Mouse (Mus musculus): ENCODE measurements around the gene Lrmp. TPM values are rescaled to one million over a fixed set of nuclear protein-coding genes. Genes with fewer than 3 reads are reported as not detected.
A peak's percentile ranks its signal among the peaks of the same experiment; 100 is the strongest.

The Lrmp gene
- polyA plus RNA-seq, 1 experiment from 2014 or later = 3.6 TPM

- Histone ChIP-seq H3K4me2 (replicated peaks) (peak overlapping the region; percentile 56), H3K9me3 (no peaks in the 10 kb centered on the region), H3K27me3 (0 out of 2 replicates have a peak, but pooled peaks cover 3% of the 10 kb centered on the region), H3K9ac (no peak overlapping the region), H3K36me3 (no peaks in the 10 kb centered on the region), H3K4me1 (0 out of 2 replicates have a peak, but pooled peaks cover 6% of the 10 kb centered on the region), H3K27ac (no peak overlapping the region), H3K4me3 (peak overlapping the region; percentile 30)
- WGBS = 66% methylated on average over 27 of the region's 27 CpGs
- ATAC-seq (ENCODE audit: low FRiP score, low read depth) = no peak; the same call in 1 of the 2 replicates
Measured at GRCm38 (mm10) chr6:145187093-145188088, 71.9 kb downstream of the Lrmp start.

GRCm38 (mm10) chr6:145193038-145193437 lies 77.6 kb downstream of the Lrmp start:
- 0 out of 2 replicates have a peak, but pooled peaks cover 3% of the 10 kb centered on the region for H3K27me3 ChIP-seq
- H3K4me2 ChIP-seq (replicated peaks) = no peak overlapping the region
- no peaks in the 10 kb centered on the region for H3K9me3 ChIP-seq
- no peak for ATAC-seq (ENCODE audit: low FRiP score, low read depth)
- no peak overlapping the region for H3K4me3 ChIP-seq
- H3K9ac ChIP-seq = no peak overlapping the region
- H3K4me1 ChIP-seq = 0 out of 2 replicates have a peak, but pooled peaks cover 6% of the 10 kb centered on the region
- H3K36me3 ChIP-seq = no peaks in the 10 kb centered on the region
- H3K27ac ChIP-seq = no peak overlapping the region
- 85% methylated on average over 3 of the region's 3 CpGs for WGBS

GRCm38 (mm10) chr6:145193446-145193845 lies 78.0 kb downstream of the Lrmp start:
- H3K4me2 ChIP-seq (replicated peaks) = no peak overlapping the region
- no peaks in the 10 kb centered on the region for H3K27me3 ChIP-seq
- no peaks in the 10 kb centered on the region for H3K9me3 ChIP-seq
- 0 out of 2 replicates have a peak, but pooled peaks cover 2% of the 10 kb centered on the region for H3K4me1 ChIP-seq
- no peak for ATAC-seq (ENCODE audit: low FRiP score, low read depth)
- no peak overlapping the region for H3K27ac ChIP-seq
- H3K9ac ChIP-seq = no peak overlapping the region
- 84% methylated on average over 11 of the region's 11 CpGs for WGBS
- no peak overlapping the region for H3K4me3 ChIP-seq
- H3K36me3 ChIP-seq = no peaks in the 10 kb centered on the region

GRCm38 (mm10) chr6:145197949-145198686 lies 82.7 kb downstream of the Lrmp start:
- Histone ChIP-seq H3K4me2 (replicated peaks) (no peak overlapping the region), H3K9ac (no peak overlapping the region), H3K27ac (no peak overlapping the region), H3K9me3 (no peaks in the 10 kb centered on the region), H3K36me3 (no peaks in the 10 kb centered on the region), H3K4me3 (no peak overlapping the region), H3K4me1 (peaks cover 8% of the 10 kb centered on the region; the same call in 1 of the 2 replicates), H3K27me3 (no peaks in the 10 kb centered on the region)
- WGBS = 94% methylated on average over 8 of the region's 8 CpGs
- ATAC-seq (ENCODE audit: low FRiP score, low read depth) = no peak

GRCm38 (mm10) chr6:145202432-145203125 lies 87.1 kb downstream of the Lrmp start:
- Histone ChIP-seq H3K36me3 (no peaks in the 10 kb centered on the region), H3K4me3 (no peak overlapping the region), H3K9me3 (no peaks in the 10 kb centered on the region), H3K27ac (no peak overlapping the region), H3K9ac (no peak overlapping the region), H3K4me1 (peaks cover 8% of the 10 kb centered on the region; the same call in 1 of the 2 replicates), H3K4me2 (replicated peaks) (no peak overlapping the region), H3K27me3 (no peaks in the 10 kb centered on the region)
- WGBS = 82% methylated on average over 13 of the region's 13 CpGs
- no peak for ATAC-seq (ENCODE audit: low FRiP score, low read depth)

- WGBS = 87% methylated on average over 6 of the region's 6 CpGs
- Histone ChIP-seq H3K27me3 (no peaks in the 10 kb centered on the region), H3K9me3 (no peaks in the 10 kb centered on the region), H3K9ac (no peak overlapping the region), H3K4me3 (no peak overlapping the region), H3K27ac (no peak overlapping the region), H3K36me3 (no peaks in the 10 kb centered on the region), H3K4me1 (peaks cover 7% of the 10 kb centered on the region; the same call in 1 of the 2 replicates), H3K4me2 (replicated peaks) (no peak overlapping the region)
- ATAC-seq (ENCODE audit: low FRiP score, low read depth) = no peak
Measured at GRCm38 (mm10) chr6:145204440-145204839, 89.0 kb downstream of the Lrmp start.

- H3K4me1 ChIP-seq = peaks cover 2% of the 10 kb centered on the region
- H3K27ac ChIP-seq = no peak overlapping the region
- no peak overlapping the region for H3K9ac ChIP-seq
- no peaks in the 10 kb centered on the region for H3K36me3 ChIP-seq
- H3K4me2 ChIP-seq (replicated peaks) = no peak overlapping the region
- no peak for ATAC-seq (ENCODE audit: low FRiP score, low read depth)
- H3K9me3 ChIP-seq = no peaks in the 10 kb centered on the region
- WGBS = 67% methylated on average over 10 of the region's 10 CpGs
- H3K4me3 ChIP-seq = no peak overlapping the region
- H3K27me3 ChIP-seq = no peaks in the 10 kb centered on the region
Measured at GRCm38 (mm10) chr6:145205142-145205541, 89.7 kb downstream of the Lrmp start.

- 37% methylated on average over 8 of the region's 8 CpGs for WGBS
Measured at GRCm38 (mm10) chr6:145210056-145210680, 94.7 kb downstream of the Lrmp start.

GRCm38 (mm10) chr6:145210816-145211338 lies 95.4 kb downstream of the Lrmp start, which contains the start of the genes Casc1 and Etfrf1:
Casc1 (minus strand) TSS chr6:145211005.
Etfrf1 (plus strand) TSS chr6:145211134.
- H3K4me1 ChIP-seq = peaks cover 14% of the 10 kb centered on the region
- peak within 1 kb of the TSS; percentile 88 for H3K9ac ChIP-seq
- H3K27me3 ChIP-seq = no peaks in the 10 kb centered on the region
- H3K9me3 ChIP-seq = no peaks in the 10 kb centered on the region
- ATAC-seq (ENCODE audit: low FRiP score, low read depth) = peak; percentile 100
- peak within 1 kb of the TSS; percentile 79 for H3K4me2 ChIP-seq (replicated peaks)
- H3K4me3 ChIP-seq = peak within 1 kb of the TSS; percentile 74
- peak within 1 kb of the TSS; percentile 96 for H3K27ac ChIP-seq
- H3K36me3 ChIP-seq = no peaks in the 10 kb centered on the region; the same call in 1 of the 2 replicates
- under 1% methylated on average over 36 of the region's 36 CpGs for WGBS

More at GRCm38 (mm10) chr6:145210056-145210680, 94.7 kb downstream of the Lrmp start:
- Histone ChIP-seq H3K4me2 (replicated peaks) (peak overlapping the region; percentile 76), H3K9ac (no peak overlapping the region), H3K27ac (peak overlapping the region; percentile 7; the same call in 1 of the 2 replicates), H3K27me3 (no peaks in the 10 kb centered on the region), H3K9me3 (no peaks in the 10 kb centered on the region), H3K36me3 (no peaks in the 10 kb centered on the region; the same call in 1 of the 2 replicates), H3K4me1 (peaks cover 14% of the 10 kb centered on the region), H3K4me3 (peak overlapping the region; percentile 74)
- no peak for ATAC-seq (ENCODE audit: low FRiP score, low read depth)

- ATAC-seq (ENCODE audit: low FRiP score, low read depth) = peak; percentile 2; the same call in 1 of the 2 replicates
- Histone ChIP-seq H3K27ac (peak overlapping the region; percentile 96), H3K27me3 (no peaks in the 10 kb centered on the region), H3K4me3 (peak overlapping the region; percentile 74), H3K9me3 (no peaks in the 10 kb centered on the region), H3K9ac (peak overlapping the region; percentile 88), H3K4me2 (replicated peaks) (peak overlapping the region; percentile 79), H3K36me3 (no peaks in the 10 kb centered on the region; the same call in 1 of the 2 replicates), H3K4me1 (peaks cover 14% of the 10 kb centered on the region)
- 3% methylated on average over 21 of the region's 21 CpGs for WGBS
Measured at GRCm38 (mm10) chr6:145211376-145212305, 96.2 kb downstream of the Lrmp start.

Data from limb, embryonic 13.5 days (tissue).